Mouse (Mus musculus) hindbrain, embryonic 10.5 days (tissue): ENCODE measurements at regions not wholly inside any gene's neighbourhood (a gene's known extent, or its start where the extent isn't known, plus 50 kb on each side); places are given as distances from the start of the nearest gene placed in this dataset.

Experiments used
- DNase-seq: peaks from one replicate; pipeline ENCODE4 v3.0.0-alpha.2; 2017; ENCODE audit warnings: low spot score
- H3K27ac ChIP-seq: fragments of 300-500 bp; sonication (generic); 2 replicates; pipeline ENCODE4 v1.5.1; 2016; ENCODE audit warnings: mild to moderate bottlenecking, moderate library complexity
- H3K27me3 ChIP-seq: fragments of 300-500 bp; sonication (generic); 2 replicates; pipeline ENCODE4 v1.6.1; 2016; ENCODE audit warnings: mild to moderate bottlenecking; ENCODE audit not compliant: poor library complexity, insufficient read depth, severe bottlenecking
- H3K36me3 ChIP-seq: fragments of 300-500 bp; sonication (generic); 2 replicates; pipeline ENCODE4 v1.6.1; 2016; ENCODE audit warnings: mild to moderate bottlenecking, moderate library complexity
- H3K4me1 ChIP-seq: fragments of 300-500 bp; sonication (generic); replicated peaks from 2 replicates; pipeline ENCODE4 v1.6.1; 2016; ENCODE audit warnings: mild to moderate bottlenecking
- H3K4me3 ChIP-seq: fragments of 300-500 bp; sonication (generic); 2 replicates; pipeline ENCODE4 v1.5.1; 2016; ENCODE audit warnings: mild to moderate bottlenecking, moderate library complexity
- H3K9me3 ChIP-seq: fragments of 300-500 bp; sonication (generic); 2 replicates; pipeline ENCODE4 v1.6.1; 2016; ENCODE audit warnings: mild to moderate bottlenecking, moderate library complexity
- WGBS: fragments of 180-500 bp; shearing (Covaris S2); methylation state at CpG from one replicate; pipeline ENCODE4 v1.1.7; 2016; 5-methylcytosine and 5-hydroxymethylcytosine counted together

GRCm38 (mm10) chr11:6764186-6764585 is 73.3 kb downstream of the Gm11983 start:
- Histone ChIP-seq H3K27me3 (no peaks in the 10 kb centered on the region), H3K9me3 (no peaks in the 10 kb centered on the region), H3K4me1 (no peaks in the 10 kb centered on the region), H3K36me3 (no peaks in the 10 kb centered on the region), H3K27ac (no peak overlapping the region), H3K4me3 (no peak overlapping the region)
- no peak for DNase-seq
- WGBS = 93% methylated on average over 3 of the region's 3 CpGs

GRCm38 (mm10) chr11:6763001-6763400 is 74.5 kb downstream of the Gm11983 start:
- no peaks in the 10 kb centered on the region for H3K36me3 ChIP-seq
- no peaks in the 10 kb centered on the region for H3K27me3 ChIP-seq
- no peak overlapping the region for H3K4me3 ChIP-seq
- H3K4me1 ChIP-seq = no peaks in the 10 kb centered on the region
- no peaks in the 10 kb centered on the region for H3K9me3 ChIP-seq
- H3K27ac ChIP-seq = no peak overlapping the region
- 81% methylated on average over 4 of the region's 4 CpGs for WGBS
- DNase-seq = no peak

- no peaks in the 10 kb centered on the region for H3K9me3 ChIP-seq
- WGBS = 76% methylated on average over 11 of the region's 11 CpGs
- no peak for DNase-seq
- H3K4me3 ChIP-seq = no peak overlapping the region
- H3K36me3 ChIP-seq = no peaks in the 10 kb centered on the region
- no peaks in the 10 kb centered on the region for H3K4me1 ChIP-seq
- H3K27me3 ChIP-seq = no peaks in the 10 kb centered on the region
- no peak overlapping the region for H3K27ac ChIP-seq
Observed at GRCm38 (mm10) chr11:6761876-6762628, 75.4 kb downstream of the Gm11983 start.

- DNase-seq = no peak
- no peak overlapping the region for H3K27ac ChIP-seq
- H3K27me3 ChIP-seq = no peaks in the 10 kb centered on the region
- no peak overlapping the region for H3K4me3 ChIP-seq
- H3K36me3 ChIP-seq = no peaks in the 10 kb centered on the region
- H3K9me3 ChIP-seq = no peaks in the 10 kb centered on the region
- WGBS = 88% methylated on average over 4 of the region's 4 CpGs
- H3K4me1 ChIP-seq = no peaks in the 10 kb centered on the region
Observed at GRCm38 (mm10) chr11:6759578-6759977, 77.9 kb downstream of the Gm11983 start.

GRCm38 (mm10) chr11:6739439-6739838 is 81.1 kb downstream of the Ramp3 start:
- Histone ChIP-seq H3K9me3 (no peaks in the 10 kb centered on the region), H3K27me3 (no peaks in the 10 kb centered on the region), H3K4me3 (no peak overlapping the region), H3K4me1 (no peaks in the 10 kb centered on the region), H3K36me3 (no peaks in the 10 kb centered on the region), H3K27ac (no peak overlapping the region)
- no peak for DNase-seq
- 90% methylated on average over 5 of the region's 5 CpGs for WGBS

- no peak overlapping the region for H3K4me3 ChIP-seq
- no peaks in the 10 kb centered on the region for H3K36me3 ChIP-seq
- no peaks in the 10 kb centered on the region for H3K9me3 ChIP-seq
- H3K27ac ChIP-seq = no peak overlapping the region
- H3K27me3 ChIP-seq = no peaks in the 10 kb centered on the region
- WGBS = 92% methylated on average over 3 of the region's 3 CpGs
- no peak for DNase-seq
- no peaks in the 10 kb centered on the region for H3K4me1 ChIP-seq
Observed at GRCm38 (mm10) chr11:6738581-6738980, 80.3 kb downstream of the Ramp3 start.

- 88% methylated on average over 3 of the region's 3 CpGs for WGBS
- Histone ChIP-seq H3K27ac (no peak overlapping the region), H3K4me1 (no peaks in the 10 kb centered on the region), H3K36me3 (no peaks in the 10 kb centered on the region), H3K27me3 (no peaks in the 10 kb centered on the region), H3K9me3 (no peaks in the 10 kb centered on the region), H3K4me3 (no peak overlapping the region)
- DNase-seq = no peak
Observed at GRCm38 (mm10) chr11:6738163-6738562, 79.8 kb downstream of the Ramp3 start.

- Histone ChIP-seq H3K4me1 (no peaks in the 10 kb centered on the region), H3K4me3 (no peak overlapping the region), H3K27me3 (no peaks in the 10 kb centered on the region), H3K36me3 (no peaks in the 10 kb centered on the region), H3K27ac (no peak overlapping the region), H3K9me3 (no peaks in the 10 kb centered on the region)
- 91% methylated on average over 7 of the region's 7 CpGs for WGBS
- DNase-seq = no peak
Observed at GRCm38 (mm10) chr11:6734746-6735430, 76.6 kb downstream of the Ramp3 start.

GRCm38 (mm10) chr11:6731505-6731904 is 73.2 kb downstream of the Ramp3 start:
- WGBS = 86% methylated on average over 5 of the region's 5 CpGs
- Histone ChIP-seq H3K4me3 (no peak overlapping the region), H3K4me1 (no peaks in the 10 kb centered on the region), H3K27ac (no peak overlapping the region), H3K9me3 (no peaks in the 10 kb centered on the region), H3K36me3 (no peaks in the 10 kb centered on the region), H3K27me3 (no peaks in the 10 kb centered on the region)
- DNase-seq = no peak
